Mouse (Mus musculus) small intestine, adult 2 months (tissue): ENCODE measurements around the gene Mak. TPM values are rescaled to one million over a fixed set of nuclear protein-coding genes. Genes with fewer than 3 reads are reported as not detected.

Experiments
- H3K27ac ChIP-seq: fragments of 200-500 bp; 2 replicates; pipeline ENCODE4 v1.5.1; 2012; ENCODE audit warnings: low read depth, low read length, control low read depth, inconsistent platforms; ENCODE audit not compliant: insufficient read depth
- H3K27me3 ChIP-seq: fragments of 200-500 bp; 2 replicates; pipeline ENCODE4 v1.6.1; 2012; ENCODE audit warnings: mild to moderate bottlenecking, moderate library complexity, low read length, inconsistent platforms; ENCODE audit not compliant: control insufficient read depth, insufficient read depth
- H3K36me3 ChIP-seq: fragments of 200-500 bp; 2 replicates; pipeline ENCODE4 v1.6.1; 2012; ENCODE audit warnings: mild to moderate bottlenecking, low read length, control low read depth, inconsistent platforms; ENCODE audit not compliant: control insufficient read depth, insufficient read depth
- H3K4me1 ChIP-seq: fragments of 200-500 bp; 2 replicates; pipeline ENCODE4 v1.6.1; 2012; ENCODE audit warnings: low read length, inconsistent platforms, mixed read lengths; ENCODE audit not compliant: control insufficient read depth, insufficient read depth, insufficient read length
- H3K4me3 ChIP-seq: fragments of 200-500 bp; 2 replicates; pipeline ENCODE4 v1.5.1; 2012; ENCODE audit warnings: low read depth, mild to moderate bottlenecking, control low read depth, inconsistent platforms, low read length, moderate library complexity
- CTCF ChIP-seq: fragments of 200-500 bp; IDR thresholded peaks from 2 replicates; pipeline ENCODE4 v1.5.1; 2012; ENCODE audit warnings: low read depth, mild to moderate bottlenecking, control low read depth, inconsistent platforms, low read length, moderate library complexity, mixed read lengths; ENCODE audit not compliant: insufficient replicate concordance, insufficient read length; ENCODE audit errors: extremely low read depth
- POLR2A ChIP-seq: fragments of 200-500 bp; IDR thresholded peaks from 2 replicates; pipeline ENCODE4 v1.6.1; 2012; ENCODE audit warnings: low read depth, mild to moderate bottlenecking, control low read depth, inconsistent platforms, low read length, moderate library complexity
- WGBS: fragments of 180-500 bp; shearing (Covaris S2); methylation state at CpG from one replicate; pipeline ENCODE4 v1.1.7; 2018; 5-methylcytosine and 5-hydroxymethylcytosine counted together
- polyA plus RNA-seq: library from polyadenylated mRNA; depleted of rRNA; stranded (reverse); fragments of >200 nt; gene quantifications from 2 replicates; pipeline ENCODE4 v1.2.3, GENCODE M21; 2012

Gene Mak
- polyA plus RNA-seq, 1 experiment = not detected

DNA sequence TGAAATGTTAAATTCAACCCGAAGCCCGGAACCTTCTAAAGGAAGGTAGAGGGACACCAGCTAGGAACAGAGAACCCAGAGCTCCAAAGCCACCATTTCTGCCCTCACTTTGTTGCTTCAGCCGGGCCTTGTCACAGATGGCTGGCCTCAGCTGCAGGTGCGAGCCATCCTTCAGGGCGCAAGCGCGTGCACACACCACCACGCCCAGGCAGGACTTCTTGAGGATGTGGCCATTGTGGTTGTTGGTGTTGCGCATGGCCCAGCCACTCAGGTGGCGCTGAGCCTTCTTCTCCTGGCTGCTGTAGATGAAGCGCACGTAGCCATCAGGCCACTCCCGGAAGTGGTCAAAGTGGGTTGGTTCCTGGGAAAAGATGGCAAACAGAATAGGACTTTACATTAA, 26.0 kb upstream of the Mak start:
- Histone ChIP-seq H3K27ac (no peak overlapping the region), H3K4me1 (peaks cover 2% of the 10 kb centered on the region; the same call in 1 of the 2 replicates), H3K4me3 (no peak overlapping the region), H3K27me3 (no peaks in the 10 kb centered on the region), H3K36me3 (no peaks in the 10 kb centered on the region)
- WGBS = 88% methylated on average over 13 of the region's 13 CpGs
- no peak for TF ChIP-seq CTCF
- no peak for TF ChIP-seq POLR2A

GRCm38 (mm10) chr13:41103841-41104525, 24.5 kb upstream of the Mak start:
- Histone ChIP-seq H3K27me3 (no peaks in the 10 kb centered on the region), H3K4me3 (no peak overlapping the region), H3K27ac (no peak overlapping the region), H3K36me3 (no peaks in the 10 kb centered on the region), H3K4me1 (peaks cover 2% of the 10 kb centered on the region; the same call in 1 of the 2 replicates)
- 38% methylated on average over 12 of the region's 12 CpGs for WGBS
- no peak for TF ChIP-seq POLR2A
- TF ChIP-seq CTCF = no peak

DNA sequence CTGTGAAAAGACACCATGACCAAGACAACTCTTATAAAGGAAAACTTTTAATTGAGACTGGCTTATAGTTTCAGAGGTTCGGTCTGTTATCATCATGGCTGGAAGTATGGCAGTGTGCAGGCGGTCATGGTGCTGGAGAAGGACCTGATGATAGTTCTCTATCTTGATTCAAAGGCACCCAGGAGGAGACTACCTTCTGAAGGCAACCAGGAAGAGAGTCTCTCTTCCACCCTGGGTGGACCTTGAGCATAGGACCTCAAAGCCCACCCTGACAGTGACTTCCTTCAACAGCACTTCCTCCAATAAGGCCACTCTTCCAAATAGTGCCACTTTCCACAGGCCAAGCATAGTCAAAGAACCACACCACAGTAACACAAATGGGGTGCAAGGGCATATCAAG, 20.5 kb upstream of the Mak start:
- peaks cover 2% of the 10 kb centered on the region; the same call in 1 of the 2 replicates for H3K4me1 ChIP-seq
- no peak overlapping the region for H3K4me3 ChIP-seq
- H3K36me3 ChIP-seq = no peaks in the 10 kb centered on the region
- no peak for TF ChIP-seq CTCF
- TF ChIP-seq POLR2A = no peak
- H3K27ac ChIP-seq = no peak overlapping the region
- no peaks in the 10 kb centered on the region; the same call in 1 of the 2 replicates for H3K27me3 ChIP-seq
- 89% methylated on average over 2 of the region's 2 CpGs for WGBS

GRCm38 (mm10) chr13:41098325-41098724, 18.8 kb upstream of the Mak start:
- TF ChIP-seq POLR2A (no peak), CTCF (no peak)
- Histone ChIP-seq H3K27ac (no peak overlapping the region), H3K27me3 (peaks cover 5% of the 10 kb centered on the region), H3K4me1 (no peaks in the 10 kb centered on the region), H3K4me3 (no peak overlapping the region), H3K36me3 (no peaks in the 10 kb centered on the region)
- WGBS = 77% methylated on average over 15 of the region's 15 CpGs

- Histone ChIP-seq H3K36me3 (no peaks in the 10 kb centered on the region), H3K4me1 (no peaks in the 10 kb centered on the region), H3K27ac (no peak overlapping the region), H3K27me3 (peaks cover 5% of the 10 kb centered on the region), H3K4me3 (no peak overlapping the region)
- 34% methylated on average over 16 of the region's 16 CpGs for WGBS
- TF ChIP-seq POLR2A (no peak), CTCF (no peak)
Measured at GRCm38 (mm10) chr13:41097324-41098058, 18.0 kb upstream of the Mak start.

DNA sequence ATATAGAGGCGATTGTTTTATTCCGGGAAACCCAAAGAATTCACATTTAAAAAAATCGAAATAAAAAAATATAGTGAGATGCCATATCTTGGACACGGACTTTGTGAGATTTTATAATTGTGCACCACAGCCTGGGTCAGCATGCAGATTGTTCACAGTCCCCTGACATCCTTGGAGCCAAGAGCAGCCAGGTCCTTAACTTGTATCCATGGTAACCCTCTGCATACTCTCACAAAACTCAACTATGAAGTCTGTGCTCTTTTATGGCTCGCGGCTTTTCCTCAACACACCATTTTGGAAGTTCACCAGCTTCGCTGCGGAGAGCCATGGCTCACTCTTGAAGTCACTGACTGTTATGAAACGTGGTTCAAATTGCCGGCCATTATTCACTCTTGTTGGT, 14.7 kb upstream of the Mak start:
- Histone ChIP-seq H3K27me3 (peaks cover 14% of the 10 kb centered on the region), H3K4me3 (no peak overlapping the region), H3K4me1 (no peaks in the 10 kb centered on the region), H3K36me3 (no peaks in the 10 kb centered on the region), H3K27ac (no peak overlapping the region)
- WGBS = 74% methylated on average over 10 of the region's 10 CpGs
- TF ChIP-seq POLR2A = no peak
- no peak for TF ChIP-seq CTCF

DNA sequence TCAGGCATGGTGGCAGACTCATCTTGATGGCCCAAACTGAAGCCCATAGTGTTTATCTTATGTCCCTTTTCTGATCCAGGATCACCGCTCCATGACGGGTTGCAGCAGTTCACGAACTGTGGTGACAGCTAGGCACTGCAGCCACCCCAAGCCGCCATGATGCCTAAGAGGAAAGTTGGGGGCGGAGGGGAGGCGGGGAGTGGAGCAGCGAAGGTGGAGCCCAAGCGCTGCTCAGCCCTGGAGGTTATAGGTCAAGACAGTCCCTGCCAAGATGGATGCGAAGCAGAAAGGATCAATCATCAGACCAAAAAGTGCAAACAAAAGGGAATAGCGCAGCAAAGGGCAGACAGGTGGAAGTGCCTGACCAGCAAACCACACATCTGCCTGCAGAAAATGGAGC, 11.8 kb upstream of the Mak start:
- no peaks in the 10 kb centered on the region for H3K36me3 ChIP-seq
- WGBS = 24% methylated on average over 10 of the region's 10 CpGs
- no peaks in the 10 kb centered on the region for H3K4me1 ChIP-seq
- no peak overlapping the region for H3K27ac ChIP-seq
- H3K27me3 ChIP-seq = peaks cover 14% of the 10 kb centered on the region
- no peak overlapping the region for H3K4me3 ChIP-seq
- no peak for TF ChIP-seq CTCF
- TF ChIP-seq POLR2A = no peak
